Mouse (Mus musculus): Measurements from ENCODE around the gene Papss2. TPM values are rescaled to one million over a fixed set of nuclear protein-coding genes. Genes with fewer than 3 reads are reported as not detected.
"Not testable (repeated sequence)": the region's sequence is repeated elsewhere in the genome, so short reads cannot be mapped to it uniquely, and the experiment has no call there.

The Papss2 gene
- polyA plus RNA-seq, 2 experiments from 2014 or later = 0.16 to 0.35 TPM

- no peak for ATAC-seq
Observed at GRCm38 (mm10) chr19:32641995-32642394, 46.4 kb downstream of the Papss2 start.

- no peak for ATAC-seq
Observed at GRCm38 (mm10) chr19:32643642-32644041, 48.1 kb downstream of the Papss2 start.

DNA sequence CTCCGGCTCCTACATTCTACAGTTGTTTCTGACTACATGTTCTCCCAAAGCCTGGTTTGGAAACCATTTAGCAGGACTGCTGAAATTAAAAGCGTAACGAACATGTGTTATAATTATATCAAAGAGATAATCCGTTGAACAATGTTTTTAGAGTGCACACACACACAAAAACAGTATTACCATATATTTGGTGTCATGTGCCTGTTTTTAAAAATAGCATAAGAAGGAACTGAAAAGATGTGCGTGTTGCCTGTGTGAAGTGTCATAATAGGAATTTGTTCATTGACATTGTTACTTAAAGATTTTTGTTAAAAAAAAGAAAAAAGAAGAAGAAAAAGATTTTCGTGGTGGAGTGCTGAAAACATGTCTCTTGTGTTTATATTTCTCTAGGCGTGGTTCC is 50.3 kb downstream of the Papss2 start:
- ATAC-seq = no peak

- ATAC-seq = no peak
Observed at GRCm38 (mm10) chr19:32646382-32646781, 50.8 kb downstream of the Papss2 start.

DNA sequence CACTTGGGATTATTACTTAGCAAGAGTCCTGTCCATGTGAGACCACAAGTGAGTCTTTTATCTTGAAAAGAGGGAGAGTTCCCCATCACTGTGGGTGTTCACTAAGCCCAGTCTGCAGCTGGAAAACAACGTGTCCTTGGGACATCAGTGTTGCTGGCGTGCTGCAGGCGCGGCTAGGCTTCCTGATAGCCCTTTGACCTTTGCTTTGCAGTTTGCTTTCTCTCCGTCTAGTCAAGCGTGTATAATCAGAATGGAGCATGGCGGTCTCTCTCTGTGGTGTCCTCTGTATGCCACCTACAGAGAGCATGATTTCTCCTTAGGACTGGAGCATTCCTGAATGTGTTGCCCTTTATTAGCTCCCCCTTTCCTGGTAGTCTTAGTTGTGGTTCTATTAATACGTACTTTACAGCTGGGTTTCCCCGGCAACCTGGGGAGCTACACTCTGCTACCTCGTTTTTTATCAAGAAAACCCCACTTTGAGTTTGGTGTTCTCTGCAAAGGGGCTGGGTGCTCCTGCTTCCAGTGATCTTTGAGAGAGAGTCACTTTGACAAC is 52.5 kb downstream of the Papss2 start:
- ATAC-seq = no peak

GRCm38 (mm10) chr19:32651046-32651445 is 55.5 kb downstream of the Papss2 start:
- ATAC-seq = no peak

DNA sequence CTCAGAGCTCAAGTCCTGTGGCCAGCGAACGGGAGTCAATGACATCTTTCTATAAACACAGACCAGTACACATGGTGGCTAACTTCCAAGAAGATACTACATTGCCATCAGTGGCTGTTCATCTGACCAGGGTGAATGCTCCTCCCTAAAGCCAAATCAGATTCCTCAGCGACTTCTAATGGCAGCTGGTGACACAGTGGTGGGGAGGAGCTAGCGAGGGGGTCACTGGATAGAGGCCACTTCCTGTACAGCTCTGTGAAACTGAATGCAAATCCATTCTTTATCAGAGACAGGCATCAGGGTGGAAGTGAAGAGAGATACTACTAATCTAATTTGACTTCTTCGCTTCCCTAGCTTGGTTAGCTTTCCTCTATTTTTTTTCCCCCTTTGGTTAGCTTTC is 57.5 kb downstream of the Papss2 start:
- ATAC-seq = no peak

DNA sequence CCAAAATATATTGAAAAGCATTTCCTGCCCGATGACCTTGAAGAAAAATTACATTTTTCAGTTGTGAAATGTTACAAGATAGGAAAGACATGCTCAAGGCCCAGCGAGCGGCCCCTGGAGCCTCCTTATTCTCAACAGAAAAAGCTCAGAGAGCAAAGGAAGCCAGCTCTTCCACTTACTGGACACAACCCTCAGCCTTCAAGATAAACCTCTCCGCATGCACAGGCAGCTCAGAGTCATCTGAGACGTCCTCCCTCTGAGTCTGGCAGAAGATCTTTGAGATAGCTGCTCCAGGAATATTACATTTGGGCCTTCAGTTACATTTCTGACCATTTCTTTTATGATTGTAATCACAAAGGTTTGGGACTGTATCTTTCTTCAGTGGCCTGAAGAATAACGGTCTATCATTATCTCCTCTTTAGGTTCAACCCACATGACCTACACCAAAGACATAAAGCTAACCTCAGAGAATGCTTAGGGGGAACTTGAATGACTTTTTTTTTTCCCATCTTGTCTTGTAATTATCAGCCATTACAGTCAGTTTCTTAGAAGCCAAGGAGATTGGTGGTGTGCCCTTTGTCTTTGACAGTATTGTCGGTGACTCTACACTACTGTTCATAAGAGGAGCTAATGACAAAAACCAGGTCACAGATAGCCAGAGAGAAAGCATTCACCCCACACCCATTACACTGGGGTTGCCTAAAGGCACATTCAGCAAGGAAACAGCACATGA is 58.2 kb downstream of the Papss2 start:
- ATAC-seq = no peak

GRCm38 (mm10) chr19:32659346-32659745 is 63.8 kb downstream of the Papss2 start:
- no peak for ATAC-seq

DNA sequence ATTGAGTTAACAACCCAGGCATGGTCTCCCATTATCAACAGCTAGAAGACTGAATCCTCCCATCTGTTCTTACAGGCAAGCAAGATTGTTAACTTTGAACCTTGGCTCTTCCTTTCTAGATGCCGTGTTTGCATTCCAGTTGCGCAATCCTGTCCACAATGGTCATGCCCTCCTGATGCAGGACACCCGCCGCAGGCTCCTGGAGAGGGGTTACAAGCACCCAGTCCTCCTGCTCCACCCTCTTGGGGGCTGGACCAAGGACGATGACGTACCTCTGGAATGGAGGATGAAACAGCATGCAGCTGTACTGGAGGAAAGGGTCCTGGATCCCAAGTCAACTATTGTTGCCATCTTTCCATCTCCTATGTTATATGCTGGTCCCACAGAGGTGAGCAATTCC is 67.3 kb downstream of the Papss2 start:
- ATAC-seq = no peak

- ATAC-seq = no peak
Observed at GRCm38 (mm10) chr19:32665243-32665642, 69.7 kb downstream of the Papss2 start.

- ATAC-seq = not testable (repeated sequence)
Observed at GRCm38 (mm10) chr19:32667830-32668229, 72.2 kb downstream of the Papss2 start.

GRCm38 (mm10) chr19:32675766-32676165 is 80.2 kb downstream of the Papss2 start:
- ATAC-seq = no peak

DNA sequence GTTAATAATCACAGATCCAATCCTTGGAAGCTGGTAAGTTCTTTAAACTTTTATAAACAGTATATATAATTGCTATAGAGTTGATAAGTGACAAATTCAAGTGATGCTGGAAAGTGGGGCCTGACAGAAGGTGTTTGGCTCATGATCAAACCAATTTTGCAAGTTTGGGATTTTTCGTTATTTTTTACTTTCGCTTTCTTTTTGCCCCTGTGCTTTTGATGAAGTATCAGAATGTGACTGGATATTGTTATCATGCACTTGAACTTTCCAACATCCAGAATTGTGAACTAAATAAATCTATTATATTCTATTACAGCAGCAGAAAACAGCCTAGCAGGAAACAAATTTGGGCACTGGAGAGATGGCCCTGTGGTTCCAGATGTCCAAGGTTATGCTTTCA is 85.3 kb downstream of the Papss2 start:
- peak; percentile 79 for ATAC-seq

GRCm38 (mm10) chr19:32683081-32683480 is 87.5 kb downstream of the Papss2 start:
- no peak for ATAC-seq

DNA sequence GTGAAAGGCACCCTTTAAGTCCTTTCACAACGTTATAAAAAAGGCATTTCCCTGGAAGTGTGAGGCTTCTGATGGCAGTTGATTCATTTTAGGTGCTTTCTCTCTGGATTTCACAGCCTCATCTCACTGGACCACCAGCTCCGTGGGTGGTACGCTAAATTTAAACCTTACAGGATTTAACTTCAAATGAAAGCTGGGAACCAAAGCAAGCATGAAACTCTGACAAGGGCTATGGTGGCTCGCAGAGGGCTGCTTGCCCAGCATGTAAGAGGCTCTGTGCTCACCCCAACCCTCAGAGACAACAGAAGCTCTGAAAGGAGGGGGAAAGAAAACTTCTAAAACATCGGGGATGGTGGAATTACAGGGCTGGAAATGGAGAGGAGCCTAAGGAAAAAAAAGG is 92.1 kb downstream of the Papss2 start:
- no peak for ATAC-seq

- not testable (repeated sequence) for ATAC-seq
Observed at GRCm38 (mm10) chr19:32688227-32688626, 92.6 kb downstream of the Papss2 start.

DNA sequence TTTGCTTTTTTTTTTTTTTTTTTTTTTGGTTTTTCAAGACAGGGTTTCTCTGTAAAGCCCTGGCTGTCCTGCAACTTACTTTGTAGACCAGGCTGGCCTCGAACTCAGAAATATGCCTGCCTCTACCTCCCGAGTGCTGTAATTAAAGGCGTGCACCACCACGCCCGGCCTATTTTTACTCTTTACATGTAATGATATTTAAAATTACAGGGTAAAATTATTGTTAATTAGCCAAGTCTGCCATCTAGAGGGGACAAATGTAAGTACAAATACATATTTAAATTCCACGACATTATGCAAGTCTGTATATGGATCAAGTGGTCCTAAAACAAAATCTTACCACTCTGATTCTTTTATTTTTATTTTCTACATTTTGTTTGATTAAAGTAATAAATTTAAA is 94.1 kb downstream of the Papss2 start:
- ATAC-seq = peak; percentile 71

DNA sequence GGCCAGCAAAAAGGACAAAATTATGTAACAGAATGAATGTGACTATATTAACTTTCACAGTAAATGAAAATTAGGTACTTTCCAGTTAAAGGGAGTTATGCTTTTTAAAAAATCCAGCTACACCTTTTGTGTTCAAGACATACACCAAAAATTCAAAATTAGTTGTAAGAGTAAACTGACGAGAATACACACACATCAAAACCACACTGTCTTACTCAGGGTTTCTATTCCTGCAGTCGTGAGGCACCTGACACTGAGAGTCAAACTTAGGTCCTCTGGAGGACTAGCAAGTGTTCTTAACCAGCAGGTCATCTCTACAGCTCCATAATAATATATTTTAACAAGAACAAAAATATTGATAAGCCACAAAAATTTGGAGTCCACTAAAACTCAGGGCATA is 101.1 kb downstream of the Papss2 start:
- no peak for ATAC-seq

DNA sequence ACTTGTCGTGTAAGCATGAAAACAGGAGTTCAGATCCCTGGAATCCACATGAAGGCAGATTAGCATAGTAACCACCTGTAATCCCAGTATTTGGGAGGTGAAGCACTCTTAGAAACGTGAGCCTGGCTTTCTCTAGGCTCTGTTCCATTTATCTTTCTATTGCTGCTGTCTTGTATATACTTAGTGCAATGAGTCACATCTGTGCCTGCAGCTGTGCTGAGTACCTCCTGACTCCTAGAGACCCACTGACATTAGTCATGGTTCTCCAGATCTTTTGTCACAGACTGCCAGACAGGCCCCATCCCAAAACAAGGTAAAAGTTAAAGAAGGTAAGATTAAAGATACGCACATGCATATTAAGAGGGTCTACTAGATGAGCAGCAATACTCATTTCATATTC is 106.6 kb downstream of the Papss2 start:
- ATAC-seq = no peak

DNA sequence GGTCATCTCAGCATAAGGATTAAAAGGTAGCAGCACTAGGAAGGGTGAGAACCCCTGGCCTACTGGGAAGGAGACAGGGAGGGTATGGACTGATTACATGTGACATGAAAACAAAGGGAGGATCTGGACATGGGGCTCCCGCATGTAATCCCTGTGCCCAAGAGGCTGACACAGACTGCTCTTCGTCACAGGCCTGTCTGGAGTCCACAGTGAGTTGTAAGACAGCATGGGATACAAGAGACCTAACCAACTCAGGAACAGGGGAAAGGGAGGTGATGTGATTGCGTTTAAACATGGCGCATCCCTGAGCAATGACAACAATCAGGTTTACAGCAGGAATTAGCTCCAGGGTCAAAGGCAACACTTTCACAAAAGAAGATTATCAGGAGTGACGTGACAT is 113.4 kb downstream of the Papss2 start:
- no peak for ATAC-seq

DNA sequence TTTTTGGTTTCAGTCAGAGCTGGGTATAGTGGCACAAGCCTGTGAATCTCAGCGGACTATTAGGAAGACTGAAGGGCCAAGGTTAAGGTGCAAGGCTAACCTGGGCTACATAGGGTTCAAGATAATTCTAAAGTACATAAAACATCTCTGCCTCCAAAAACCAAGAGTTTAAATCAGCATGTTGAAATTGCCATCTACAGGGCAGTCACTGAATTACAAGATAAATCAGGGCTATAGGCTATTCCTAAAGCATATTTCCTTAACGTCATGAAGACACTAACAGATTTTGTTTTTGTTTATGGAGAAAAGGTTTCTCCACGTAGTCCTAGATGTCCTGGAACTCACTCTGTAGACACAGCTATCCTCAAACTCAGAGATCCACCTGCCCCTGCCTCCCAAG is 114.7 kb downstream of the Papss2 start:
- ATAC-seq = no peak

GRCm38 (mm10) chr19:32711761-32712541 is 116.4 kb downstream of the Papss2 start:
- ATAC-seq = peak; percentile 77

DNA sequence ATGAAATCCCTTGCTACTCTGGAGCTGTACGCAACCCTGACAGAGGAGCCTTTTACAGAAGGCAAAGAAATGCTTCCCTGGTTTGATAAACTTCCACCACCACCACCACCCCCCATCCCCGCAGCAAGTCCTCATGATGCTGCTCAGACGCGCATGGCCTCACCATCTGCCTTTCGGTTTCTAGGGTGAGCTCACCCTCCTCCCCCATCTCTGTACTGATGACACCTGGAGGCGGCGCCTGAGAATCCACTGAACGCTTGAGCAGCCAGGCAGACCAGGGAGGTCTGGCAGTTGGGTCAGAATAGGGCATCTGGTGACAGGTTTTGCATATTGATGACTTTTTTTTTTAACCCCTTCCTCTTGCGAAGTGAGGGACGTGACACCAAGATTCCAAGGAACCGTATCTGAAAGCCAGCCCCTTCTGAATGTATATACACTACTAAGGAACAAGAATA is 117.0 kb downstream of the Papss2 start:
- peak; percentile 89 for ATAC-seq
